Mouse (Mus musculus) kidney, adult 2 months (tissue): ENCODE data around the gene Tapbpl.

Source experiments
- CTCF ChIP-seq: fragments of 200-500 bp; conservative IDR thresholded peaks from 2 replicates; pipeline ENCODE4 v1.5.1; 2011; ENCODE audit warnings: low read depth, mild to moderate bottlenecking, control low read depth, low read length, moderate library complexity, mixed read lengths; ENCODE audit not compliant: insufficient read depth, insufficient read length
- POLR2A ChIP-seq: fragments of 200-500 bp; IDR thresholded peaks from one replicate; pipeline ENCODE4 v1.6.1; 2011; ENCODE audit warnings: low read depth, low read length, control low read depth

GRCm38 (mm10) chr6:125175469-125175868, 56.2 kb downstream of the Tapbpl start:
- TF ChIP-seq POLR2A: no peak
- TF ChIP-seq CTCF: no peak
